Mouse (Mus musculus) neutrophil, adult 65 days (primary cell): ENCODE results near the gene Tmem41b. TPM values are rescaled to one million over a fixed set of nuclear protein-coding genes. Genes with fewer than 3 reads are reported as not detected.

ENCODE experiments used
- total RNA-seq: library from RNA; stranded (reverse); gene quantifications from 2 replicates; pipeline ENCODE4 v1.2.4, GENCODE M21; 2023

The Tmem41b gene
- 71.6 and 104 TPM in 2 replicates for total RNA-seq

DNA sequence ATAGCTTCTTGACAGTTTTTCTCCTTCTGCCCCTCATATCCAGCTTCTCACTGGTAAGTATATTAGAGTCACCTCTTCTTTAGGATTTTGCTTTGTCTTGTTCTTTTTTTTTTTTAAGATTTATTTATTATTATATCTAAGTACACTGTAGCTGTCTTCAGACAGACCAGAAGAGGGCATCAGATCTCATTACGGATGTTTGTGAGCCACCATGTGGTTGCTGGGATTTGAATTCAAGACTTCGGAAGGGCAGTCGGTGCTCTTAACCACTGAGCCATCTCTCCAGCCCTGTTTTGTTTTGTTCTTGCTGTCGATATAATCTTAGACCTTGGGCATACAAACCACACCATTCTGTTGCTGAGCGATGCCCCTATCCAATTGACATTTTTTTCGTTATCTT is at the start of gene Tmem41b:
TSS of gene Tmem41b (minus strand) at position 155 of the 400 bp plus-strand sequence.

DNA sequence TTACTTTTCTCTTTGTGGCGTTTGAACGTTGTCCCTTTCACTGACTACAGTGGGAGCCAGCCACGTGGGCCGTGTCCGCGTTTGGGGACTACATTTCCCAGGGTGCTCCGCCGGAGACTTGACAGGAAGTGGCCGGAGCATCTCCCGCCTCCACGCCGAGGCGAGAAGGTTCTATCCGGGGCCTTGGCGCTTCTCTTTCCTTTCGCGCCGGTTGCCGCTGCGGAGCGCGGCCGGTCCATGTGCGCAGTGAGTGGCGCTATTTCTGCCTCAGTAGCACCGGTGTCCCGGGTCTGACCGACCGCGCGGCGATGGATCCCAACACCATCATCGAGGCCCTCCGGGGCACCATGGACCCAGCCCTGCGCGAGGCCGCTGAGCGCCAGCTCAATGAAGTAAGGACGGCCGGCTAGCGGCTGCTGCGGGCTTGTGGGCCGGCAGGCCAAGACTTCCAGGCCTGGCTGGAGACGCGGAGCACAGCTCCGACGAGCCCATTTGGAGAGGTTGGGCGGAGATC is 31.4 kb upstream of the Tmem41b start, which contains the start of gene Ipo7:
TSS of gene Ipo7 (plus strand) at position 158 of the 514 bp plus-strand sequence.

GRCm38 (mm10) chr7:109959716-109960612 is 26.8 kb downstream of the Tmem41b start, which contains the start of gene Dennd5a:
TSS of gene Dennd5a (minus strand) at chr7:109960470.

Other genes with a start within 250 kb of the Tmem41b start
- 41.0 and 45.6 TPM in 2 replicates for gene Tmem9b, start 234.1 kb downstream of the Tmem41b start, total RNA-seq
- gene Nrip3, start 204.9 kb downstream of the Tmem41b start, total RNA-seq, result not detected in 2 replicates
- gene Scube2, start 121.2 kb downstream of the Tmem41b start, total RNA-seq, result not detected in 2 replicates
- 261 and 343 TPM in 2 replicates for gene Dennd5a, start 26.5 kb downstream of the Tmem41b start, total RNA-seq
- 42.1 and 56.8 TPM in 2 replicates for gene Ipo7, start 31.3 kb upstream of the Tmem41b start, total RNA-seq
- gene Zfp143, start 74.3 kb upstream of the Tmem41b start, total RNA-seq, result 17.4 and 19.1 TPM in 2 replicates
- 12.4 and 16.9 TPM in 2 replicates for gene Wee1, start 135.1 kb upstream of the Tmem41b start, total RNA-seq
- gene Swap70, start 234.8 kb upstream of the Tmem41b start, total RNA-seq, result 18.7 and 23.3 TPM in 2 replicates